Mouse (Mus musculus) adrenal gland, adult 18-20 months (tissue): ENCODE data around the gene Celf1. TPM values are rescaled to one million over a fixed set of nuclear protein-coding genes. Genes with fewer than 3 reads are reported as not detected.
"Not testable (repeated sequence)": the region's sequence is repeated elsewhere in the genome, so short reads cannot be mapped to it uniquely, and the experiment has no call there.

Experiments
- DNase-seq, 2 experiments: peaks; one replicate each; pipeline ENCODE4 v3.0.0; 2021 to 2022; ENCODE audit warnings: low spot score in 2 of 2
- long read RNA-seq, 2 experiments: library from polyadenylated mRNA; stranded (forward); transcript quantifications; one replicate each; pipeline ENCODE4 v2.0.0; 2021
- total RNA-seq, 2 experiments: library from RNA; stranded (reverse); gene quantifications; 1 replicate in 1 of 2; 2 replicates in 1 of 2; pipeline ENCODE4 v1.2.3; 2021

Celf1 gene
- 10 to 100 TPM; 90.5 to 97.3 TPM for total RNA-seq
- long read RNA-seq, experiment 1, full-length matches to known transcripts = 6 of 16 reads
- long read RNA-seq, experiment 1, partial matches to known transcripts = 2 of 16 reads
- long read RNA-seq, experiment 1, other reads (novel, unspliced or antisense) = 8 of 16 reads
- long read RNA-seq, experiment 2, full-length matches to known transcripts = 1 of 30 reads
- long read RNA-seq, experiment 2, partial matches to known transcripts = 23 of 30 reads
- long read RNA-seq, experiment 2, other reads (novel, unspliced or antisense) = 6 of 30 reads

- DNase-seq = peak; percentile 79 to 82
Measured at GRCm38 (mm10) chr2:90940233-90941229, at the start of gene Celf1. Gene Celf1 (plus strand): TSS chr2:90940382.

DNA sequence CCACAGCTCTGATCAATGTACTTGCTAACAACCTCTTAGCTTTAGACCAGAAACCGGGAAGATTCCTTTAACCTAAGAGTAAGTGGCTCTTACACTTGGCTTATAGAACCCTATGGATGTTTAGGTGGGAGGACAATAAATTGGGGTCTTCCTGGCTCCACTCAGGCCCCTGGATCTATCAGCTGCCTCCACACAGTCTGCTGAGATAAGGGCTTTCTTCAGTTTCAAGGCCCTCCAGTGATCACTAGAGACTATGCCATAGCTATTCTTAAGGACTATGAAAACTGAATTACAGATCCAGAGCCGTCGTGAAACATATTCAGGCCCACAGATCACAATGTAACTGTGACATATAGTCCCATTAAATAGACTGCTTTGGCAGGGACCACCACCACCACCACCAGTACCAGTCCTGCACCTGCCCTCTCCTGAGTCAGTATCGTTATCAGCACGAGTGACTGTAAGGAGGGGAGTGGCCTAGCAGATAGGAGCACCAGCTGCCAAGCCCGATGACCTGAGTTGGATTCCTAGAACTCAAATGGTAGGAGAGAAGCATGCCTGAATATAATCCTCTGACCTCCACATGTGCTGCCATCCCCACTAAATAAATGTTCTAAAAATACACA, 46.4 kb upstream of the Celf1 start:
- no peak for DNase-seq

DNA sequence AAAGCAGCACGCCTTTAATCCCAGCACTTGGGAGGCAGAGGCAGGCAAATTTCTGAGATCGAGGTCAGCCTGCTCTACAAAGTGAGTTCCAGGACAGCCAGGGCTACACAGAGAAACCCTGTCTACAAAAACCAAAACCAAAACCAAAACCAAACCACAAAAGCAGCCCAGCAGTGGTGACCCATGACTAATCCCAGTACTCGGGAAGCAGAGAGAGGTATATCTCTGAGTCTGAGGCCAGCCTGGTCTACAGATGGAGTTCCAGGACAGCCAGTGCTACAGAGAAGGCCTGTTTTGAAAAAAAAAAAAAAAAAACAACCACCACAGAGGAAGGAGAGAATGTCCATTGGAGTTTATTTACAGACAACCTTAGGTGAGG, 45.9 kb upstream of the Celf1 start:
- not testable (repeated sequence) for DNase-seq

DNA sequence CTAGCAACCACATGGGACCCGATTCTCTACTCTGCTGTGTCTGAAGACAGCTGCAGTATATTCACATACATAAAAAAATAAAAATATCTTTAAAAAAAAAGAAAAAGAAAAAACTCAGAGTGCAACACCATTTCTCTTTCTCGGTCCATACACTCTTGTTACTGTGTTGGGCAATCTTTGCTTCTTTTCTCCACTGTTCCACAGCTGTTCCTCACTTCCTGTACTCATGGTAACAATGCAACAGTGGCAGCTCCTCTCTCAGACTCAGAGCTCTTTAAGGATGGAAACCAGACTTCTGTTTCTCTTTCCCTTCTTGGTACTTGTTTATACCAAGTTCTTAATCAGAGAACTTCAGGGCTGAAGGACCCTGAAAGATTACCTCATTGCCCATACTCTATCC, 36.8 kb upstream of the Celf1 start:
- no peak for DNase-seq

- DNase-seq = peak; percentile 82 to 85
Measured at GRCm38 (mm10) chr2:90904076-90904855, 35.9 kb upstream of the Celf1 start, which contains the start of the genes Kbtbd4 and Ndufs3. Gene Kbtbd4 (plus strand): TSS chr2:90904740. Gene Ndufs3 (minus strand): TSS chr2:90904827.

DNA sequence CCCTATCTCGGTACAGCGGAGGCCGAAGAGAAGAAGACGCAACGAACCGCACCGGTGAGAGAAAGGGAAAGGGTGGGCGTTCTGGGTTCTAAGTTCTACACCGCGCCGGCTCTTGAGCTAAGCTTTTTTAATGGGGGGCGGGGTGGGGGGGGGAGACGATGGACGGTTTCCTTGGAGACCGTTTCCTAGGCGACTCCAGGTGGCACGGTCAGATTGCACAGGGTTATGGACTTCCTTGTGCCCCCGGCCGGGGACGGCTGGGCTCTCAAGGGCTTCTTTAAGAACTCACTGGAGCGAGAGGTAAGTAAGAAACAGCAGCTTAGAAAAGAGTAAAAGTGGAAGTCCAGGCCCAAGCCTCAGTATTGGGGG, 35.3 kb upstream of the Celf1 start:
- no peak for DNase-seq

DNA sequence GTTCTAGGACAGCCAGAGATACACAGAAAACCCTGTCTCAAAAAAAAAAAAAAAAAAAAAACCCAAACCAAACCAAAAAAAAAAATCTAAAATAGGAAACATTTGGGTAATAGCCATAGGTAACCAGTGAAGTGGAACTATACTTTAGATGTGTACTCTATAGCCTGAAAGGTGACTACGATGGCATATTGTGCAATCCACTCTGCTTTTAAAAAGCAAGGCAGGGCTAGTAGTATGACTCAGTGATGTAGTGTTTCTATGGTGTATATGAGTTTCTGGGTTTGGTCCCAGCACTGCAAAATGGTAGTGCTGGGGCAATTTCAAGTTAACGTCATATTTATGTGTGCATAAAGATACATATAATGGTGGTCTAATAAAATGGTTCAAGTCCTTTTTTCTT, 33.5 kb upstream of the Celf1 start:
- DNase-seq = no peak

GRCm38 (mm10) chr2:90910861-90911260, 29.3 kb upstream of the Celf1 start:
- DNase-seq = no peak

GRCm38 (mm10) chr2:90911668-90912067, 28.5 kb upstream of the Celf1 start:
- DNase-seq = no peak

GRCm38 (mm10) chr2:90913671-90914070, 26.5 kb upstream of the Celf1 start:
- peak in 1 of 2 experiments; percentile 31 for DNase-seq

DNA sequence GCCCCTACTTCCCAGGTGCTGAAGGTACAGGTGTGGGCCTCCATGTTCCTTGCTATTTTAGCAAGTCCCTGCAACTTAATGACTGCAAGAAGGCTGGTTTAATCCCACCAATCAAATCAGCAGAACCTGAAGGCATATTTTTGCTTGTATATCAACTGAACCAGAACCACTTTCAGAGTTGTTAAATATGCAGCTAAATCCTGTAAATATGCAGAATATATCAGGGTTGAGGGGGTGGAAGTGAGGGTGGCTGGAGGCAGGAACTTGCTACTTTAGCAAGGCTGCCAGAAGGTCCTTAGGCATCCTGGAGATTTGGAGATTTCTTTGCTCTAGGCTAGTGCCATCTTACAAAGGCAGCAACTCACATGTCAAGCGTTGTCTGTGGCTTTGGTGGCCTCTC, 24.7 kb upstream of the Celf1 start:
- DNase-seq = no peak

DNA sequence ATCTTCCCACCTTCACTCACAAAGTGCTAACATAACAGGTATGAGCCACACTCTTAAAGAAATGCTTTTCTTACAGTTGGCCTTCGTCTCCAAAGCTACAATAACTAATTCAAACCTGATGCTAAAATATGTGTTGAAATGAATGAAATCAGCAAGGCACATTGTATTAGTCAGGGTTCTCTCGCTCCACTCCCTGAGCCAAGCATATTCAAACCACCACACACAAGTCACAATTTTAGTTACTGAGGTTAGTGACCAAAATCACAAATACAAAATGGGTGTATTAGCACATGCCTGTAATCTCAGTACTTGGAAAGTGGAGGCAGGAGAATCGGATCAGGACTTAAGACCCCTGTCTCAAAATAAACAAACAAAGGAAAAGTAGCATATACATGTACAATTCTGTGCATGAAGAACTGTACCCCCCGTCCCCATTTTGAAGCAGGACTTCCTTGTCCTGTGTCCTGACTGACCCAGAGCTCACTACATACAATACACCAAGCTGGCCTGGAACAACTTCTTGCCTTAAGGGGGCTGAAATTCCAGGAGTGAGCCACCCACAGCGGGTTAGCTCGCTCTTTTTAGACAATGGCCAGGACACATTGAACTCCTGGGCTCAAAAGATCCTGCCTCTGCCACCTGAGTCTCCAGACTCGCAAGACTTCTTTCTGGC, 23.5 kb upstream of the Celf1 start:
- no peak for DNase-seq

DNA sequence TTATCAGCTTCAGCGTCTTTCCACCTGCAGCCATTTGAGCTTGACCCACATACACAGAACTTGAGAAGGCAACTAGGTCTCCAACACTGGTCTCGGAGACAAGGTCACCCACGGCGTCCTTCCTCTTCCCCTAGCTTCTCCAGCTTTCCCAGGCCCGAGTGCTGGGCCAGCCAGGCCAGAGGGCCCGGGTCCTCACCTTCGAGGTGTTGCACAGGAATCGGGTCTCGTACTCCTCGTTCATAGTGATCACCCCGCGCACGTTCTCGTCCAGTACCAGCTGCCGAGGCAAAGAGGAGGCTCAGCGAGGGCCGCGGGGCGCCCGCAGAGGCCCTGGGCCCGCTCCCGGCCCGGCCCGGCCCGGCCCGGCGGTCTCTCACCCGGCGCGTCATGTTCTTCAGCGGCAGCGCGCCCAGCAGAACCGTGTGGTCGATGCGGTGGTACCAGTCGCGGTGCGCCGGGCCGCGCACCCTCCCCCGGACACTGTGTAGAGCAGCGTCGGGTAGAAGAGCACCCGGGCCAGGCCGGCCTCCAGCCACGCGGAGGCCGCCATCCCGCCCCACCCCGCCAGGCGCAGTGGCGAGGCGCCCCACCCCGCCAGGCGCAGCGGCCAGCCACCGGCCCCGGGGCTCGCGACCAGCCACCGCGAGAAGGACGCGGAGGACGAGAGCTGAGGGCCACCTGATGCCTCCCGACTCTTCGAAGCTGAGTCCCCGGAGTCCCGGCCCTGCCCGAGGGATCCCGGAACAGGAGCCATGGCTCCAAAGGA, 22.8 kb upstream of the Celf1 start:
- DNase-seq = peak; percentile 74 to 75

- peak in 1 of 2 experiments; percentile 70 for DNase-seq
Measured at GRCm38 (mm10) chr2:90917999-90918698, 22.0 kb upstream of the Celf1 start.

- DNase-seq = no peak
Measured at GRCm38 (mm10) chr2:90921178-90921577, 19.0 kb upstream of the Celf1 start.

GRCm38 (mm10) chr2:90922636-90923035, 17.5 kb upstream of the Celf1 start:
- DNase-seq = no peak

DNA sequence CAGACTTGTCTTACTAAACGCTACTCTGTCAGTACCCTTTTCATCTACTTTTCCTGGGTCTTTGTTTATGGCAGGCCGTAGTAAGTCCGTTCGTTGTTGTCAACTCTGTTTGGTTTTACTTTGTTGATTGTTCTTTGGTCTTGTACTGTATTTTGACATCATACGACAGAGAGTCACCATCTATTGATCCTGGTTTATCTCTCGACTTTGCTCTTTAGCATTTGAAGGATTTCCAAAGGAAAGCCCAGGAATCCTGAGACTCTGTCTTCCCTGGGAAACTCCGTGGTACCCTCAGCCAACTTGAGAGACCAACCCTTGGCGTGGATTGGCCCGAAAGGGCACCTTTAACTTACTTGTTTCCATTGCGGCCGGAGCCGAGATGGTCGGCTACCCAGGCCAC, 11.6 kb upstream of the Celf1 start:
- DNase-seq = no peak

GRCm38 (mm10) chr2:90931829-90932228, 8.4 kb upstream of the Celf1 start:
- DNase-seq = no peak

DNA sequence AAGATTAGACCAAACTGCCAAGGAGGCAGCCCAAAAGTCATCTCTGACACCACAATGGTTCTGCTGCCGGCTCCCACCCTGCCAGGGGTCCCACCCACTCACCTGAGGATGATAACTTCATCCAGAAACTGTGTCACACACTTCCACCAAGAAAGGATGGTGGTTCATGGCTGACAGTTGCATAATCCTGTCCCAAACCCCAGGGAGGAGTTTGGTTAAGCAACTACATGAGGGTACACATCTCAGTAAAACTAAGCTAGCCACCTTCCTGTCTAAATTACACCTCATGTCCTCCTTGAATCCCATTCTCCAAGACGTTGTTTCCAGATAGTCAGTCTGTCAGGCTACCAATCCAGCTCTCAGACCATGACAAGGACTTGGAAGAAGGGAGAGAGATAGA, 7.9 kb upstream of the Celf1 start:
- no peak for DNase-seq
